In the genomic region with DNA sequence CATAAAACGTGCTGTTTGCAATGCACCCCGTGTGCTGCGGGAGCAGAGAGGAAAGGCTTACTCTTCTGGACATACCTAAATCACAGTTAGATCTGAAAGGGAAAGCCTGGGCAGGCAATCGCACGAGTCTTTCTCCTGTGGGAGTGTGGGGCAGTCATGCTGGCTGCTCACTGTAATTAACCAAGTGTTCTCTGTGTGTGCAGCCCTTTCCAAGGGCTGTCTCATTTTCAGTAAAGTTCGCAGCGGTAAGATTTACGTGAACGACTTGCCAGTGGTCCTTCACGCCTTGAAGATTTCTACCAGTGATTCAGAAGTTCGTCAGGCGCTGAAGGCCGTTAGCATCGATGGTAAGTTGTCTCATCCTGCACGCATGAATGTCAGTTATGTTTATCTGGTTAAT, we compare ENCODE assay signal across 21 mouse cellular contexts. TPM values are rescaled to one million over a fixed set of nuclear protein-coding genes. Genes with fewer than 3 reads are reported as not detected.
A peak's percentile ranks its signal among the peaks of the same experiment; 100 is the strongest.
DNase-seq lines count a peak whose midpoint lies in the region; ATAC-seq lines count a peak whose summit lies in the region.
"Had no signal": no experiment of that assay in that cellular context is flagged by ENCODE, and none has a peak within 500 bp of the region (broad histone marks: within the 10 kb centered on the region; RNA-seq: fewer than 3 reads in every experiment).

No protein-coding gene starts in this region.

- WGBS in hindbrain, embryonic 15.5 days: 53% methylated on average over 15 of the region's 15 CpGs
- 73% methylated on average over 15 of the region's 15 CpGs for WGBS in hindbrain, embryonic 12.5 days
- 70% methylated on average over 15 of the region's 15 CpGs for WGBS in midbrain, embryonic 14.5 days
- WGBS in midbrain, embryonic 11.5 days: 72% methylated on average over 15 of the region's 15 CpGs
- WGBS in hindbrain, embryonic 16.5 days: 53% methylated on average over 15 of the region's 15 CpGs
- WGBS in neural tube, embryonic 15.5 days: 37% methylated on average over 15 of the region's 15 CpGs

- peak; percentile 8 for DNase-seq in midbrain, embryonic 14.5 days
- DNase-seq in midbrain, embryonic 11.5 days (ENCODE audit: low spot score, missing footprints): no peak
- no peak for DNase-seq in cerebellum, adult 9-10 months
- no peak for DNase-seq in lung, postnatal 36 days
- DNase-seq: adrenal gland, postnatal 25 days; cerebellum, adult 8-10 months; forebrain, postnatal 0 days; gastrocnemius, adult 2 months; heart, adult 11 months; kidney, adult 11 months; layer of hippocampus, adult 9-11 months; lung, adult 2 months; right cerebral cortex, postnatal 25 days had no signal

- H3K9ac ChIP-seq in hindbrain, embryonic 15.5 days: no peak overlapping the region
- H3K9ac ChIP-seq in hindbrain, embryonic 12.5 days: no peak overlapping the region
- H3K9ac ChIP-seq in midbrain, embryonic 14.5 days (replicated peaks; ENCODE audit: low read length): no peak overlapping the region
- no peak overlapping the region for H3K9ac ChIP-seq in midbrain, embryonic 11.5 days (ENCODE audit: low read length)
- no peak overlapping the region for H3K9ac ChIP-seq in hindbrain, embryonic 16.5 days (ENCODE audit: low read depth, low read length)
- no peak overlapping the region for H3K9ac ChIP-seq in neural tube, embryonic 15.5 days (replicated peaks)
- H3K9ac ChIP-seq: forebrain, postnatal 0 days had no signal

- ATAC-seq in hindbrain, embryonic 15.5 days (ENCODE audit: low FRiP score, low read depth): no peak
- ATAC-seq in hindbrain, embryonic 12.5 days (ENCODE audit: low FRiP score): no peak
- no peak for ATAC-seq in midbrain, embryonic 14.5 days (ENCODE audit: low FRiP score, low TSS enrichment)
- ATAC-seq in midbrain, embryonic 11.5 days (ENCODE audit: low FRiP score): no peak
- no peak for ATAC-seq in hindbrain, embryonic 16.5 days
- no peak for ATAC-seq in neural tube, embryonic 15.5 days (ENCODE audit: low FRiP score)
- ATAC-seq: forebrain, postnatal 0 days had no signal

- H3K4me3 ChIP-seq in hindbrain, embryonic 15.5 days: no peak overlapping the region
- H3K4me3 ChIP-seq in hindbrain, embryonic 12.5 days: no peak overlapping the region
- no peak overlapping the region for H3K4me3 ChIP-seq in midbrain, embryonic 14.5 days (replicated peaks; ENCODE audit: low read depth, low read length)
- no peak overlapping the region for H3K4me3 ChIP-seq in midbrain, embryonic 11.5 days (ENCODE audit: low read depth, low read length)
- H3K4me3 ChIP-seq in hindbrain, embryonic 16.5 days (ENCODE audit: low read length): no peak overlapping the region
- no peak overlapping the region for H3K4me3 ChIP-seq in neural tube, embryonic 15.5 days (replicated peaks)
- H3K4me3 ChIP-seq: gastrocnemius, adult 2 months had no signal

- no peak overlapping the region for H3K27ac ChIP-seq in hindbrain, embryonic 15.5 days (replicated peaks)
- no peak overlapping the region; the same call in 1 of the 2 replicates for H3K27ac ChIP-seq in hindbrain, embryonic 12.5 days
- no peak overlapping the region for H3K27ac ChIP-seq in midbrain, embryonic 14.5 days (replicated peaks; ENCODE audit: low read depth, low read length)
- H3K27ac ChIP-seq in midbrain, embryonic 11.5 days (ENCODE audit: low read depth, low read length): no peak overlapping the region
- no peak overlapping the region for H3K27ac ChIP-seq in hindbrain, embryonic 16.5 days (ENCODE audit: low read depth, low read length)
- 0 out of 2 replicates have a peak overlapping the region, but pooled peaks have one; percentile 6 for H3K27ac ChIP-seq in neural tube, embryonic 15.5 days (replicated peaks)
- H3K27ac ChIP-seq: gastrocnemius, adult 2 months; macrophage; stomach, postnatal 0 days had no signal

- H3K4me1 ChIP-seq in hindbrain, embryonic 15.5 days (replicated peaks): no peaks in the 10 kb centered on the region
- H3K4me1 ChIP-seq in hindbrain, embryonic 12.5 days: no peaks in the 10 kb centered on the region
- no peaks in the 10 kb centered on the region for H3K4me1 ChIP-seq in midbrain, embryonic 14.5 days (ENCODE audit: control insufficient read depth, insufficient read depth, low read length)
- H3K4me1 ChIP-seq in midbrain, embryonic 11.5 days (ENCODE audit: control insufficient read depth, insufficient read depth, low read length): no peaks in the 10 kb centered on the region
- H3K4me1 ChIP-seq in hindbrain, embryonic 16.5 days (ENCODE audit: control insufficient read depth, insufficient read depth, low read depth, low read length): no peaks in the 10 kb centered on the region
- H3K4me1 ChIP-seq in neural tube, embryonic 15.5 days: peaks cover 5% of the 10 kb centered on the region; the same call in 1 of the 2 replicates

- H3K9me3 ChIP-seq in hindbrain, embryonic 15.5 days: no peaks in the 10 kb centered on the region
- no peaks in the 10 kb centered on the region for H3K9me3 ChIP-seq in hindbrain, embryonic 12.5 days (replicated peaks)
- no peaks in the 10 kb centered on the region for H3K9me3 ChIP-seq in midbrain, embryonic 14.5 days (ENCODE audit: control insufficient read depth, low read length)
- H3K9me3 ChIP-seq in midbrain, embryonic 11.5 days (ENCODE audit: control insufficient read depth, low read length): no peaks in the 10 kb centered on the region
- no peaks in the 10 kb centered on the region for H3K9me3 ChIP-seq in hindbrain, embryonic 16.5 days (ENCODE audit: control insufficient read depth, low read length)
- H3K9me3 ChIP-seq in neural tube, embryonic 15.5 days (replicated peaks): no peaks in the 10 kb centered on the region

- H3K27me3 ChIP-seq in hindbrain, embryonic 15.5 days: no peaks in the 10 kb centered on the region
- no peaks in the 10 kb centered on the region for H3K27me3 ChIP-seq in hindbrain, embryonic 12.5 days
- no peaks in the 10 kb centered on the region for H3K27me3 ChIP-seq in midbrain, embryonic 14.5 days (ENCODE audit: control insufficient read depth, insufficient read depth, low read length)
- no peaks in the 10 kb centered on the region for H3K27me3 ChIP-seq in midbrain, embryonic 11.5 days (ENCODE audit: control insufficient read depth, insufficient read depth, low read length)
- no peaks in the 10 kb centered on the region for H3K27me3 ChIP-seq in hindbrain, embryonic 16.5 days (replicated peaks; ENCODE audit: control insufficient read depth, insufficient read depth, low read length)
- no peaks in the 10 kb centered on the region for H3K27me3 ChIP-seq in neural tube, embryonic 15.5 days (replicated peaks)

- H3K36me3 ChIP-seq in hindbrain, embryonic 15.5 days: no peaks in the 10 kb centered on the region
- H3K36me3 ChIP-seq in hindbrain, embryonic 12.5 days: no peaks in the 10 kb centered on the region
- H3K36me3 ChIP-seq in midbrain, embryonic 14.5 days (ENCODE audit: control insufficient read depth, insufficient read depth, low read length): no peaks in the 10 kb centered on the region
- H3K36me3 ChIP-seq in midbrain, embryonic 11.5 days (ENCODE audit: control insufficient read depth, insufficient read depth, low read length): no peaks in the 10 kb centered on the region
- H3K36me3 ChIP-seq in hindbrain, embryonic 16.5 days (ENCODE audit: control insufficient read depth, insufficient read depth, low read length): no peaks in the 10 kb centered on the region
- no peaks in the 10 kb centered on the region for H3K36me3 ChIP-seq in neural tube, embryonic 15.5 days

- H3K4me2 ChIP-seq in hindbrain, embryonic 15.5 days: peak overlapping the region; percentile 33
- no peak overlapping the region for H3K4me2 ChIP-seq in hindbrain, embryonic 12.5 days (replicated peaks)
- H3K4me2 ChIP-seq in midbrain, embryonic 14.5 days (ENCODE audit: low read length): 0 out of 2 replicates have a peak overlapping the region, but pooled peaks have one; percentile 2
- no peak overlapping the region for H3K4me2 ChIP-seq in midbrain, embryonic 11.5 days
- peak overlapping the region; percentile 33 for H3K4me2 ChIP-seq in hindbrain, embryonic 16.5 days (ENCODE audit: low read length)
- peak overlapping the region; percentile 45 for H3K4me2 ChIP-seq in neural tube, embryonic 15.5 days
- H3K4me2 ChIP-seq: liver, embryonic 11.5 days had no signal

RNA-seq across cellular contexts. Expression of gene Gm11639, which starts 18.6 kb away (rescaled TPM):
- 0.04 and 0.60 TPM in 2 replicates for polyA plus RNA-seq in hindbrain, embryonic 15.5 days (2015; fragmentation: Nextera tagmentation; extraction: Ambion mirVana)
- polyA plus RNA-seq in hindbrain, embryonic 12.5 days (2016; fragmentation: Nextera tagmentation; extraction: Ambion mirVana): not detected in 2 replicates
- 0.01 TPM in 1 of 2 replicates, not detected in the other for polyA plus RNA-seq in midbrain, embryonic 14.5 days (2014; fragmentation: Nextera tagmentation; extraction: Ambion mirVana)
- polyA plus RNA-seq in midbrain, embryonic 11.5 days (2014; fragmentation: Nextera tagmentation; extraction: Ambion mirVana): not detected in 2 replicates
- 0.04 TPM in 2 replicates for polyA plus RNA-seq in hindbrain, embryonic 16.5 days (2015; fragmentation: Nextera tagmentation; extraction: Ambion mirVana)
- polyA plus RNA-seq in neural tube, embryonic 15.5 days (2015; fragmentation: Nextera tagmentation; extraction: Ambion mirVana): 0.23 and 0.31 TPM in 2 replicates
- polyA plus RNA-seq: heart, embryonic 14.5 days; lung, adult 2 months; macrophage had no signal

Comparison
In these comparisons a context has a peak if more than half of its experiments do, and no peak if none do; other contexts are left out.
1. H3K4me2 ChIP-seq: peak in hindbrain, embryonic 15.5 days (single experiment), midbrain, embryonic 14.5 days (single experiment), hindbrain, embryonic 16.5 days (single experiment) and neural tube, embryonic 15.5 days (single experiment); none in hindbrain, embryonic 12.5 days (single experiment) and midbrain, embryonic 11.5 days (single experiment).